Mouse (Mus musculus): ENCODE results near the gene Pisd. TPM values are rescaled to one million over a fixed set of nuclear protein-coding genes. Genes with fewer than 3 reads are reported as not detected.

The Pisd gene
- polyA plus RNA-seq, 1 experiment from 2014 or later: 82.2 TPM

DNA sequence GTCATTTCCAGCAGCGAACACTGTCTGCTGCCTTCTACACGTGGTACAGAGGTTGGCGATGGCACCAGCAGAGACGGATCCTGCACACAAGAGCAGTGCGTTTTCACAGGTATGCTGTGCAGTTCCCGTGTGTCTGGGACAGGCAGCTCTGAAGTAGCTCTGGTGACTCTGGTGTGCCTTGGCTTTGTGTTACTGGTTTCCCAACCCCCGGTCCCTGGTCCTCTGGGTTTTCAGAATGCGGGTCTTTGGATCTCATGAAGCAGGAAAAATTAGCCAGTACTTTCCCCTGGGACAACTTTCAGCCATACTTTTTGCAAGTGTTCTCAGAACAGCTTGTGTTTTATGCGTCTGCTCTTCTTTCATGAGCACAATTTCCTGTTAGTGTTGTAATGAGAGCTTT, 65.0 kb downstream of the Pisd start:
- Histone ChIP-seq H3K4me2 (no peak overlapping the region), H3K27ac (replicated peaks) (no peak overlapping the region), H3K36me3 (no peaks in the 10 kb centered on the region), H3K9ac (no peak overlapping the region), H3K27me3 (no peaks in the 10 kb centered on the region), H3K4me3 (no peak overlapping the region), H3K9me3 (no peaks in the 10 kb centered on the region), H3K4me1 (replicated peaks) (no peaks in the 10 kb centered on the region)
- ATAC-seq (ENCODE audit: low read depth): no peak
- WGBS: 79% methylated on average over 9 of the region's 9 CpGs

DNA sequence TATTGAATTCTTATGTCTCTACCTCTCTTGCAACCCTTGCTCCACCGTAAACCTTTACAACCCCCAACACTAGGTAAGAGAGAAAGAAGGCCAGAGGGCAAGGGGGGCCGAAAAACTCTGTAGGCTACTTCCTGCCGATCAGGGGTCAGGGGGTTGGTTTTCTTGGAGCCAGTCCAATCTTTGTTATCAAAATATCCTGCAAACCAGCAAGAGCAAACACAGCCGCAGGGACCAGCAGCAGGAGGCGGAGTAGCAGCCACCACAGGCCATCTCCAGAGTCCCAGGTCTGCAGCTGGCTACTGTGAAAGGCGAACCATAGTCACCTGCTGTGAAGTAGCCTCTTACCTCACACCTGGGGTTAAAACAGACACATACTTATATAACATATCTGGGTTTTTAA, 66.5 kb downstream of the Pisd start:
- 59% methylated on average over 6 of the region's 6 CpGs for WGBS
- Histone ChIP-seq H3K4me3 (no peak overlapping the region), H3K9me3 (no peaks in the 10 kb centered on the region), H3K9ac (no peak overlapping the region), H3K27me3 (no peaks in the 10 kb centered on the region), H3K27ac (replicated peaks) (no peak overlapping the region), H3K36me3 (no peaks in the 10 kb centered on the region), H3K4me2 (no peak overlapping the region), H3K4me1 (replicated peaks) (no peaks in the 10 kb centered on the region)
- no peak for ATAC-seq (ENCODE audit: low read depth)

DNA sequence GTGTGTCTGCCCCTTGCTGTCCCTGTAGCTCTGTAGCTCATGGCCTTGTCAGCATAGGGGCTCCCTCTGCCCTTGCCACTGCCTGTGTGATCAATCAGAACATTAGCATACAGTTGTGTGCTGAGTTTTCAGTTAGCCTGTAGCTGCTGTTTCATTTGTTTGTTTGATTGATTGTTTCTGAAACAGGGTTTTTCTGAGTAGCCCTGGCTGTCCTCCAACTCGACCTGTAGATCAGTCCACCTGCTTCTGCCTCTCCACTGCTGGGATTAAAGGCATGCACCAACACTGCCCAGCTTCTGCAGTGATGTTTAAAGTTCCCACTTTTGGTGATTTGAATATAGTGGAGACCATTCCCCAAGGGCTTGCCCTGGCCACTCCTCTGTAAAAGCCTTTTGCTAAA, 67.7 kb downstream of the Pisd start:
- 50% methylated on average over 1 of the region's 1 CpGs for WGBS
- H3K36me3 ChIP-seq: no peaks in the 10 kb centered on the region
- no peak for ATAC-seq (ENCODE audit: low read depth)
- H3K27me3 ChIP-seq: no peaks in the 10 kb centered on the region
- H3K9me3 ChIP-seq: no peaks in the 10 kb centered on the region
- H3K4me3 ChIP-seq: no peak overlapping the region
- no peak overlapping the region for H3K4me2 ChIP-seq
- H3K9ac ChIP-seq: no peak overlapping the region
- H3K4me1 ChIP-seq (replicated peaks): peaks cover 8% of the 10 kb centered on the region
- no peak overlapping the region for H3K27ac ChIP-seq (replicated peaks)

DNA sequence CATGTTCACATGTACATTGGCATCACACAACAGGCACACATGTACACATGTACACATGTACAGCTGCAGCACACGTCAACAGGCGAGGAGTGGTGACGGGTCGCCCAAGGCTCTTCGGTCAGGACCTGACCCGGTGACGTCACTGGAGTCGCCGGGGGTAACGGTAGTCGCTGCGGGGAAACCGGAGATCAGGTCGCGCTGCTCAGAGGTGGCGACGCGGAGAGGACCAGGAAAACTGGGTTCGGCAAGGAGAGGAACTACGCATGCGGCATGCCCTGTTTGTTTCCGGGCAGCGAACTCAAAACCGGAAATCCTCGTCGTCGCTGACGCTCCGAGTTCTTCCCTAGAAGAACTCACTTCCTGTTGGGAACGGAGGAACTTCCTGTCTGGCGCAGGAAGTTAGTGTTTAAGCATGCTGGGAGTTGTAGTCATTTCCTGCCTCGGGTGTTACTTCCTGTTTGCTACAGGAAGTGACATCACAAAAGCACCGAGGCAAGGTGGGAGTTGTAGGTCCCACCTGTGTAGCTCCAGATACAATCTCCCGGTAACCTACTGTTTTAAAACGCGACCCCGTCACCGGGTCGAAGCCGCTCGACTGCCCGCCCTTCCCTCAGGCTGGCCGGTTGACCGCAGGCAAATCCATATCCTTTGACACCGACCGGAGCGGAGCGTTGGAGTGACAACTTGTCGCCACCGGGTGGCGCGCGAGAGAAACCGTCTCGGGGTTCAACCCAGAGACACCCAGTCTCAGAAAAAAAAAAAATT, 71.6 kb downstream of the Pisd start:
- Histone ChIP-seq H3K4me3 (peak overlapping the region; percentile 77), H3K27ac (replicated peaks) (peak overlapping the region; percentile 91), H3K36me3 (no peaks in the 10 kb centered on the region), H3K9me3 (no peaks in the 10 kb centered on the region), H3K9ac (peak overlapping the region; percentile 82), H3K4me1 (replicated peaks) (peaks cover 14% of the 10 kb centered on the region), H3K4me2 (peak overlapping the region; percentile 89), H3K27me3 (no peaks in the 10 kb centered on the region)
- under 1% methylated on average over 55 of the region's 55 CpGs for WGBS
- ATAC-seq (ENCODE audit: low read depth): peak; percentile 99

DNA sequence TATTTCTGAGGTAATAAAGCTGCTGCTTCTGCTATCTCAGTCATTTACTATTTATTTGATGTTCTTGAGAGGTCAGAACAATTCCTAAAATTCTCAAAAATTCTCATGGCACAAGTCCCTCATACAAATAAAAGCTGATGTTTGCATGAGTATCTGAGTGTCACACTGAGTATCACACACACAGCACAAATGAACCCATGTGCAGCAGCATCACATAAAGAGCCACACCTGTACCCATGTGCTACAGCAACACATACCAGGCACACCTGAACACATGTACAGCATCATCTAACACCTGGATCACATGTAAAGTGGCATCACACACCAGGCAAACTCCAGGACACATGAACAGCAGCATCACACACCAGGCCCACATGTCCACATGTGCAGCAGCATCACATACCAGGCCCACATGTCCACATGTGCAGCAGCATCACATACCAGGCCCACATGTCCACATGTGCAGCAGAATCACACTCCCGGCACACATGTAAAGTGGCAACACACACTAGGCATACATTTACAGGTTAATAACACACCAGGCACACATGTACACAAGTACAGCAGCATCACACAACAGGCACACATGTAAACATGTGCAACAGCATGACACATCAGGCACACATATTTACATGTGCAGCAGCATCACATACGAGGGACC, 72.3 kb downstream of the Pisd start:
- 18% methylated on average over 2 of the region's 2 CpGs for WGBS
- Histone ChIP-seq H3K4me3 (peak overlapping the region; percentile 77), H3K27ac (replicated peaks) (peak overlapping the region; percentile 91), H3K36me3 (no peaks in the 10 kb centered on the region), H3K9ac (peak overlapping the region; percentile 82), H3K4me2 (peak overlapping the region; percentile 89), H3K27me3 (no peaks in the 10 kb centered on the region), H3K4me1 (replicated peaks) (peaks cover 14% of the 10 kb centered on the region), H3K9me3 (no peaks in the 10 kb centered on the region)
- no peak for ATAC-seq (ENCODE audit: low read depth)

DNA sequence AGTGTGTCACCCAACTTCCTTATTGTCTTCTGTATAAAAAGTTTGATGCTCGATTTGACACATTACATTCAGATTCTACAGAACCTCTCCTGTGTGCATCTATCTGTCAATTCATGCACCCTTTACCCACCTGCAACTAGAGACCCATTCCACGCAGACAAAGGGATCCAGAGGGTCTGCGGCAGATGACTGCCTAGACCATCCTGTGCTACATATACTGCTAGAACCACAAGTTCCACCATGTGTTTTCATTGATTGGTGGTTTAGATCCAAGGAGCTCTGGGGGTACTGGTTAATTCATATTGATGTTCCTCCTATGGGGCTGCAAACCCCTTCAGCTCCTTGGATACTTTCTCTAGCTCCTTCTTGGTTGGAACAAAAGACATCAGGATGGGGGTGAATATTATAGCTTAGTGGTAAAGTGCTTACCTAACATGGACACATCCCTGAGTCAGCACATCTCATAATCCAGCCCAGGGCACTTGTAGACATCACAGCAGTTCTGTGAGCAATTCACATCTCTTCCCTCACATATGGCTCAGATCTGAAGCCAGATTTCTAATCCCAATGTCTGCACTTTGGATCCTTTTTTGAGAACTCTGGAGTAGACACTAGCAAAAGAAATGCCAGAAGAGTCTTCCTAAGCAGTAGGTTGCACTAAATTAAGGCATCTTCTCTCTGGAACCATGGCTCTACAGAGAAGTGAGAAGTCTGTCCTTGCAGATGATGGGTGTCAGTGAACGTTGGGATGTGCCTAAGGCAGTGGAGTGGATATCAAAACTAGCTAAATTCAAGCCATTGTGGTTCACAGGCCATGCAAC, 73.0 kb downstream of the Pisd start:
- H3K9me3 ChIP-seq: no peaks in the 10 kb centered on the region
- no peaks in the 10 kb centered on the region for H3K36me3 ChIP-seq
- H3K9ac ChIP-seq: peak overlapping the region; percentile 82
- no peaks in the 10 kb centered on the region for H3K27me3 ChIP-seq
- WGBS: 72% methylated on average over 4 of the region's 4 CpGs
- peak overlapping the region; percentile 77 for H3K4me3 ChIP-seq
- H3K4me2 ChIP-seq: peak overlapping the region; percentile 89
- H3K4me1 ChIP-seq (replicated peaks): peaks cover 14% of the 10 kb centered on the region
- ATAC-seq (ENCODE audit: low read depth): no peak
- H3K27ac ChIP-seq (replicated peaks): no peak overlapping the region

DNA sequence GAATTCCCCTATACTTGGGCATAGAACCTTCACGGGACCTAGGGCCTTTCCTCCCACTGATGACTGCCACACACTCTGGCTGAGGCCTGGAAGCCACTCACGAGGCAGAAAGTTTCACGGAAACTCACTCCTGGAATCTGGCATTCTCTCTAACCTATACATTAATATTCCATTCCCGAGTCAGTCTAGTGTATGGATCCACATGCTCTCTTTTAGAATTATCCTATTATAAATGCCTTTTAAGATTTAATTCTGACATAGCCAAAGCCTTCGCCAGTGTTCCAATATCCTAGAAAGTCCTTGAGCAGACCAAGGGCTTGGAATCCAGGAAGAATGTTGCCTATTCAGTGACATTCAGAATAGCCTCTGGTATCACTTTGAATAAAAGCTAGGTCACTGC, 74.0 kb downstream of the Pisd start:
- Histone ChIP-seq H3K9me3 (no peaks in the 10 kb centered on the region), H3K4me2 (no peak overlapping the region), H3K27me3 (no peaks in the 10 kb centered on the region), H3K4me3 (no peak overlapping the region), H3K27ac (replicated peaks) (no peak overlapping the region), H3K4me1 (replicated peaks) (peaks cover 14% of the 10 kb centered on the region), H3K36me3 (no peaks in the 10 kb centered on the region), H3K9ac (no peak overlapping the region)
- WGBS: 81% methylated on average over 5 of the region's 5 CpGs
- ATAC-seq (ENCODE audit: low read depth): no peak

DNA sequence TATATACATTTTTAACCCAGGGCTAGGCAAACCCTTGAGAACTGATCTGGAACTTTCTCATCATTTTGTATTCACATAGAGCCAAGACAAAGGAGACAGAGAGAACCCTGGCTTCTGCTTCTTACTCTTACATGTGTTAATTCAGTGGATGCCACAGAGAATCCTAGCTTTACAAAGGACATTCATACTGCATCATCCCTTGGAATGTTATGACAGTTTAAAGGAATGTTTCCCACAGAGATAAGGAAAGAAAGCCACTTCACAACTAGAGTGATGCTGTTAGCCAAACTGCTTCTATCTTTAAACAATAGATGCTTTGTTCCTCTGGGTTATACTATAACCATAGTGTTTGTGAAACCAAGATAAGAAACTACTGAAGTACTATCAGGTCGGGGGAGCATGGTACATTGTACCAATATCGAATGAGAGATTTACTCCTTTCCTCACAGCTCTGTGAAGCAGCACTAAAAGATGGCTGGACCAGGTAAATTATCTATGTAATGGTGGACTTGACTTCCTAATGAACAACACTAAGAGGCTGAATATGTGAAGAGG, 79.1 kb downstream of the Pisd start:
- Histone ChIP-seq H3K4me1 (replicated peaks) (no peaks in the 10 kb centered on the region), H3K27me3 (no peaks in the 10 kb centered on the region), H3K9ac (no peak overlapping the region), H3K27ac (replicated peaks) (no peak overlapping the region), H3K9me3 (no peaks in the 10 kb centered on the region), H3K4me2 (no peak overlapping the region), H3K4me3 (no peak overlapping the region), H3K36me3 (no peaks in the 10 kb centered on the region)
- ATAC-seq (ENCODE audit: low read depth): no peak
- 84% methylated on average over 2 of the region's 2 CpGs for WGBS

DNA sequence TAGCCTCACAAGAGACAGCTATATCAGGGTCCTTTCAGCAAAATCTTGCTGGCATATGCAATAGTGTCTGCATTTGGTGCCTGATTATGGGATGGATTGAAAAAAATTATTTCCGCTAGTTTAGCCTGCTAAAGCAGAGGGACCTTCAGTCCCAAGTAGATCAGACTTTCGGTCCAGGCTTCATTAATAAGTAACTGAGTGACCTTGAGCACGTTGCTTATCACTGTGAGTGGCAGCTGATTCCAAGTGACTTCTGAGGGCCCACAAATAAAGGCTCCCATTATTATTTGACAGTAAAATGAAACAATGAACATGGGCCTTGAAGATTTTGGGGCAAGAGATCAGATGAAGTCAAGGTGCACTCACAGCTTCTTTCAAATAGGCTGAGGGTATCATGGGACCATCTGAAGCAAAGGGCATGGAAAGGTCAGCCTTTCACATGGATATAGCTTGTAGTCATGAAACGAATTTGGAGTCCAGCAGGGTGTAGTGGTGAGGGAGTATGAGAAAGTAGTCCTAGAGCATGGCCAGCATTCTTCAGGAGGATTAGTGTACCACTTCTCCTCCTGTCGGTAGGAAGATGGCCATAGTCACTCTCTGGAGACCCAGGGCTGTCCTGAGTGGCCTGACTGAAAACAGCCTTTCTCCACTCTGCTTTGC, 88.1 kb downstream of the Pisd start:
- Histone ChIP-seq H3K4me2 (no peak overlapping the region), H3K9me3 (no peaks in the 10 kb centered on the region), H3K36me3 (no peaks in the 10 kb centered on the region), H3K27me3 (no peaks in the 10 kb centered on the region), H3K4me3 (no peak overlapping the region), H3K27ac (replicated peaks) (no peak overlapping the region), H3K4me1 (replicated peaks) (no peaks in the 10 kb centered on the region), H3K9ac (no peak overlapping the region)
- ATAC-seq (ENCODE audit: low read depth): no peak
- 78% methylated on average over 5 of the region's 5 CpGs for WGBS

DNA sequence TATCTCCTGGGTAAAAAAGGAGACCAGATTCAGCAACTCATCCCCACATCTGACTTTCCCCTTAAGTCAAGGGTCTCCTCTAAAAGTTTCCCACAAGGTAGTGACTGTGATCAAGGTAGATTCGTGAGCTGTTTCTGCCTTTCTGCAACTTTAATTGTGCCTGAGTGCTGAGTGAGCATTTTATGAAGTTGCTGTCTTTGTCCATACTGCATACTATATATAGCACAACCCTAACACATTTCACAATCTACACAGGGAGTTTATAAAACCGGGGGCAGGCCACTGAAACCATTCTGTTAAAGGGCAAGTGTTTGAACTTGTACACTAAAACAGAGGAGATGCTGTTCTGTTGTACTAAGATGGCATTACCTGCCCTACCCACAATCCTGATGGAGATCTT, 92.0 kb downstream of the Pisd start:
- 66% methylated on average over 2 of the region's 2 CpGs for WGBS
- H3K27me3 ChIP-seq: no peaks in the 10 kb centered on the region
- no peak overlapping the region for H3K9ac ChIP-seq
- no peaks in the 10 kb centered on the region for H3K9me3 ChIP-seq
- H3K4me2 ChIP-seq: no peak overlapping the region
- no peaks in the 10 kb centered on the region for H3K4me1 ChIP-seq (replicated peaks)
- ATAC-seq (ENCODE audit: low read depth): no peak
- H3K36me3 ChIP-seq: no peaks in the 10 kb centered on the region
- H3K27ac ChIP-seq (replicated peaks): no peak overlapping the region
- H3K4me3 ChIP-seq: no peak overlapping the region

All from neural tube, embryonic 13.5 days (tissue).